Mouse (Mus musculus): ENCODE data around the gene Gm8229. TPM values are rescaled to one million over a fixed set of nuclear protein-coding genes. Genes with fewer than 3 reads are reported as not detected.

Gene Gm8229
- polyA plus RNA-seq (2012; rRNA removed; ENCODE audit: low replicate concordance), result not detected in 2 replicates

DNA sequence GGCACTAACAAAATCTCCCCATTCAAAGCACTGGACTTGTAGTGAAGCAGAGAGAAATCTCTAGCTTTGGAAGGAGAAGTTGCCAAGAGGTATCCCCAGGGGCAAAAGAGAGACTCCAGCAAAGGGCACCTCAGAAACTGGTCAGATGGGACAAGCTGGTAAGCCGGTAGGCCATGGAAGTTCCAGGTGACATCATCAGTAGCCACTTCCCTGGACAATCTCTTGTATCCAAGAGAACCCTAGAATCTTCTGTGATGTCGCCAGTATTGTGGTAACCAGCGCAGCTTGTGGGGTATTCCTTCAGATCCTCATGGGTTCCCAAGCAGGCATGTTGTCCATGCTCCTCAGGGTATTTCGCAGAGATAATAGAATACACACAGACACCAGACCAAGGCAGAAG, at the start of gene Gm8229:
Gene Gm8229 (plus strand): TSS at position 301 of the 400 bp plus-strand sequence.

DNA sequence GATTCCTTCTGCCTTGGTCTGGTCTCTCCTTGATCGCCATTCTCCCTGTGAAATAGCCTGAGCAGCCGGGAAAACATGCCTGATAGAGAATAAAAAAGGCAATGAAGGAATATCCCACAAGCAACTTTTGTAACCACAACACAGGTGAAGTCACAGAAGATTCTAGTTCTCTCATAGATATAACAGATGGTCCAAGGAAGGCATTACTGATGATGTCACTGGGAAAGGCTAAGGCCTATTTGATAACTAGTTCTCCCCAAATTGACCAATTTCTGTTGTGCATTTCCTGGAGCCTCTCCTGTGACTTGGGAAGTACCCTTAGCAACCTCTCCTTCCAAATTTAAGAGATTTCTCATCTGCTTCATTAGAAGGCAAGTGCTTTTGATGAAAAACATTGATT, 26.7 kb upstream of the Gm8229 start, which contains the start of gene Gm5930:
Gene Gm5930 (minus strand): TSS at position 101 of the 400 bp plus-strand sequence.

DNA sequence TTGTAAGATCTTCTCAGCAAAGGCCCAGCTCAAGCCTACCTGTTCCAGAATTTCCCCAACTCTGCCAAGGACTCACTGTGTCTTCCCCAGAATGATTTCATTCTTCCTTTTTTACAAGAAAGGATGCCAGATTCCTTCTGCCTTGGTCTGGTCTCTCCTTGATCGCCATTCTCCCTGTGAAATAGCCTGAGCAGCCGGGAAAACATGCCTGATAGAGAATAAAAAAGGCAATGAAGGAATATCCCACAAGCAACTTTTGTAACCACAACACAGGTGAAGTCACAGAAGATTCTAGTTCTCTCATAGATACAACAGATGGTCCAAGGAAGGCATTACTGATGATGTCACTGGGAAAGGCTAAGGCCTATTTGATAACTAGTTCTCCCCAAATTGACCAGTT, 45.4 kb downstream of the Gm8229 start, which contains the start of gene Gm3371:
Gene Gm3371 (minus strand): TSS at position 101 of the 400 bp plus-strand sequence.

Other genes starting within 250 kb of the Gm8229 start
- not detected in 2 replicates for gene Gm3327, start 241.5 kb upstream of the Gm8229 start, polyA plus RNA-seq (2012; rRNA removed; ENCODE audit: low replicate concordance)
- gene Gm8212, start 167.7 kb upstream of the Gm8229 start, polyA plus RNA-seq (2012; rRNA removed; ENCODE audit: low replicate concordance), result not detected in 2 replicates
- gene 4930503E14Rik, start 152.1 kb upstream of the Gm8229 start, polyA plus RNA-seq (2012; rRNA removed; ENCODE audit: low replicate concordance), result not detected in 2 replicates
- not detected in 2 replicates for gene Gm8220, start 79.8 kb upstream of the Gm8229 start, polyA plus RNA-seq (2012; rRNA removed; ENCODE audit: low replicate concordance)
- not detected in 2 replicates for gene Gm5930, start 26.8 kb upstream of the Gm8229 start, polyA plus RNA-seq (2012; rRNA removed; ENCODE audit: low replicate concordance)
- gene Gm3371, start 45.3 kb downstream of the Gm8229 start, polyA plus RNA-seq (2012; rRNA removed; ENCODE audit: low replicate concordance), result not detected in 2 replicates
- gene Gm8232, start 68.3 kb downstream of the Gm8229 start, polyA plus RNA-seq (2012; rRNA removed; ENCODE audit: low replicate concordance), result not detected in 2 replicates
- not detected in 2 replicates for gene BC061237, start 127.1 kb downstream of the Gm8229 start, polyA plus RNA-seq (2012; rRNA removed; ENCODE audit: low replicate concordance)
- gene Gm17093, start 152.9 kb downstream of the Gm8229 start, polyA plus RNA-seq (2012; rRNA removed; ENCODE audit: low replicate concordance), result not detected in 2 replicates
- not detected in 2 replicates for gene Gm8247, start 217.8 kb downstream of the Gm8229 start, polyA plus RNA-seq (2012; rRNA removed; ENCODE audit: low replicate concordance)